Mouse (Mus musculus) fat pad, adult 2 months (tissue): ENCODE data around the gene Ebf1.

ENCODE experiments used
- DNase-seq: peaks from one replicate; pipeline ENCODE4 v3.0.0-alpha.2; 2011; ENCODE audit warnings: low read depth, low spot score; ENCODE audit errors: extremely low read depth

The Ebf1 gene

DNA sequence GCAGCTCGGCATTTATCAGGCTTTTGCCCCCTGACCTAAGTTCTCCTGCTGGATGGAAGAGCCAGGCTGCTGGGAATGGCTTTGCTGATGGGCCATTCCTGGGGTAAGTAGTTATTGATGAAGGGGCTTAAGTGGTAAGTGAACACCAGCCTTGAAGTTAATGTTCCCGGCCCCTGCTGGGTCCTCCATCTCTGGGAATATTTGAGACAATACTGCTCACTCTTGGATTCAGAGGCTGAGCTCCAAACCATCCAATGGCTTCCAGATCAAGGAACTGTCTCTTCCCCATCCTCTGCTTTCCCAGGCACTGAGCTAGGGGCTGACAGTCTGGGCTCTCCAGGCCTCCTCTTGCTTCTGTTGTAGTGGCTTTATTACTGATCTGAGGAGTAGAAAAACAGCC is 116.2 kb downstream of the Ebf1 start:
- no peak for DNase-seq

GRCm38 (mm10) chr11:44738046-44738445 is 120.9 kb downstream of the Ebf1 start:
- DNase-seq = no peak

DNA sequence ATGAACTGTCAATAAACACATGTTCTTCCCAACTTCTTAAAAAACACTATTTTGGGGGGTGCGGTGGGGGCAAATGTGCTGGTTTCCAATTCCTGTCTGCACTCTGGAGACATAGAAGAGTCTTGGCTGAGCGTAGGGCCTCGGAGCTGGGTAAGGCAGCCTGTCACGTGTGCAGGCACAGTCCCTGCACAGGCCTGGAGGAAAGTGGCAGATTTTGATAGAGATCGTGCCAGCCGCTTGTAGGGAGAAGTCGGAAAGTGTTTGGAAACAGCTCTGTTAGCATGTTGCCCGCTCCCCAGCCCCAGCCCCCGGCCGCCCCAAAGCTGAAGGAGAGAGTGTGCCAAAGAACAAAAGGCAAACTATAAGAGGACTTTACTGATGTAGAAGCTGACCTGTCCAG is 121.7 kb downstream of the Ebf1 start:
- DNase-seq = no peak

GRCm38 (mm10) chr11:44740278-44741041 is 123.3 kb downstream of the Ebf1 start:
- no peak for DNase-seq

DNA sequence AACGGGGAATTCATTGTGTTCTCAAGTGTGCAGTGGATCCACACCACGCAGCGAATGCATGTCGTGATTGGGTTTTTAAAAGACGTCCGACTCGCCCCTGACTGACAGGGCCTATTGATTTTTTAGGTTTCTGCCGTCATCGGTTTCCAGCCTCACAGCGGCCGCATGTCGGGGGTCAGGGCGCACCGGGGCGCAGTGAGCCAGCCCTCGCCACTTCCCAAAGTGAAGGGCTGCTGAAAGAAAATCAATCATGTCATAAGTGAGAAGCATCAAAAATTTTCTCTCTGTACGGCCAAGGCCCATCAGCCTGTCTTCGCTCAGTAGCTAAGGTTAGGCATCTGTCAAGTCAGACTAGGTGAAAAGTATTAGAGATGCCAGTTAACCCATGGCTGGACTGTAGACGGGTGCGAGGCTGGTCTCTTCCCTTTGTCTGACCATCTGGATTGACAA is 124.0 kb downstream of the Ebf1 start:
- no peak for DNase-seq

DNA sequence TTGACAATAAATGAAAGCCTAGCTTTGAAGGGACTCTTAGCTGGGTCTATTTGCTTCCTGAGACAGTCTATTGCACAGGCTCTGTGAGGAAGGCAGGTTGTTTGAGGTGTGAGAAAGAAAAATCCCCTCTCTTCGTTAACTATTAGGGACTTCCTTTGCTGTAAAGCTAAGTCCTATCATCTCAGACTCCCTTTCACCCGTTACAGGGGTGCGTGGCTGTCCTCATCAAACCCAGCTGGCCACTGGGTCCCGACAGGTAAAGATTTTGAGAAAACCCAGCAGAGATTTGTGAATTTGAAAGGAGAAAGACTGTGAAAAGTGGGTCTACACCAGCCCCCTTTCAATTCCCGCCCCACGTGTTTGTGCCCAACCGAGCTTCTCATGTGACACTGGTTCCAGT is 127.3 kb downstream of the Ebf1 start:
- no peak for DNase-seq

GRCm38 (mm10) chr11:44745946-44746345 is 128.8 kb downstream of the Ebf1 start:
- DNase-seq = no peak

- DNase-seq = no peak
Observed at GRCm38 (mm10) chr11:44746731-44747130, 129.6 kb downstream of the Ebf1 start.

DNA sequence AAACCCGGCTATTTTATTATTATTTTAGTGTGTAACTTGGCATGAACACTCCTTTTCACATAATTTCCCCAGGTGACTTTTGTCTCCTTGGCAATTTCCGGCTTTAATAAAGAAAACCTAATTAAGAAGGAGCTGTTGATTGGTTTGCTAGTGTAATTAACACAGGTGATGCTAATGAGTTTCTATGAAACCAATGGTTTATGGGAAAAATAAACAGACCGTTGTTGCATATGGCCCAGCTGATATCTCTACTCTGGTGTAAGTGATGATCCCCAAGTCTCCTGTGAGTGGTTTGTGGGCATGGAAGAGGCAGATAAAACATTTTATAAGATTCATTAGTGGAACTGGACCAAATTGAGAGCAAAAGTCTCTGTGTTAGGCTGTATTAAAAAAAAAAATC is 132.2 kb downstream of the Ebf1 start:
- no peak for DNase-seq

GRCm38 (mm10) chr11:44754336-44754735 is 137.2 kb downstream of the Ebf1 start:
- DNase-seq = no peak

DNA sequence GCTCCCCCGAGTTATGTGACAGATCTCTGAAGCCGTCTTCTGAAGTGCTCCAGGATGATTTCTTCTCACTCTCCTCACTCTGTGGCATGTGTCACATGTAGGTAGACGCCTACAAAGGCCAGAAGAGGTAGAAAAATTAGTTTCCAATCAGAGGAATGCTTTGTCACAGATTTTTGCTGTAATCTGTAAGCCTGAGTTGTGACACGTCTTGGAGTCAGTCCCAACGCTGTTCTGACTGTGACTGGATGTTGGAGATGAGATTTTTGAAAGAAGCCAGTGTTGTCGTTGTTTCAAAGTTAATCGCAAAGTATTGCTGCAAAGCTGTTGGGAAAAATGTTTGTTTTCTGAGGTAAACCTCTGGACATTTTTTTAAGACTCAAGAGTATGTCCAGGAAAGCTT is 139.2 kb downstream of the Ebf1 start:
- DNase-seq = no peak

- DNase-seq = no peak
Observed at GRCm38 (mm10) chr11:44758857-44759256, 141.7 kb downstream of the Ebf1 start.

- no peak for DNase-seq
Observed at GRCm38 (mm10) chr11:44761128-44761996, 144.2 kb downstream of the Ebf1 start.

DNA sequence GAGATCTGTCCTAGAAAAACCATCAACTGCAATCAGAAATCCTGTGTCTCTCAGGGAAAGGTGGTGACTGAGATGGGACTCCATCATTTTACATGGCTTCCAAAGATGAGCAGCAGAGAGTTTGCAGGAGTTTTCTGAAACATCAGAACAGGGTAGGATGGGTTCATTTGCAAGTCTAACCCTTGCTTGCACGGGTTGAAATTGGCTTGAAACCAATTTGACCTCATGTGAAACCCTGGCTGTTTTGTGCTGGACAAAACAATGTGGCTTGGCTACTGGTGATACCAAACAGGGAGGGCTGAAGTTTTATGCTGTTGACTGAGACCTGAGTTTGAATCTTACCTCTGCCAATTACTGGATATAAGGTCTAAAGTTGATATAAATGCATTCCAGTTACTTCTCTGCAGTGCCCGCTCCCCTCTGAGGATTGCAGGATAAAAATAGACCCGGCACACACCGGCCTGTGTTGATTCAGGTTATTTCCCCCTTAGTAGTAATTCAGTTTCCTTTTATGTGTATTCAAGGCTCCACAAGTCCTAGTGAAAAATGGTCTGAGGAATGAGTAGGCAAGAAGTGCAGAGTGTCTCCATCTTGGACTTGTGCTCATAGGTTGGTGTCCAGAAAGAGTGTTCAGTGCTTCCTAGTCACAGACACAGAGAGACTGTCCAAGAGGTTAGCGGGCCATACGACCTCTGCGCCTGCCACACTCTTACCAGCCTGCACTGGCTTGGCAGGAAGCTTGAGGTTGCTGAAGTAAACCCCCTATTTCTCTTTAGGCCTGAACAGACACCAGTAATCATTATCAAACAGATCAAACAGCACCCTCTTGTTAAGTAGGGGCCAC is 147.1 kb downstream of the Ebf1 start:
- no peak for DNase-seq

DNA sequence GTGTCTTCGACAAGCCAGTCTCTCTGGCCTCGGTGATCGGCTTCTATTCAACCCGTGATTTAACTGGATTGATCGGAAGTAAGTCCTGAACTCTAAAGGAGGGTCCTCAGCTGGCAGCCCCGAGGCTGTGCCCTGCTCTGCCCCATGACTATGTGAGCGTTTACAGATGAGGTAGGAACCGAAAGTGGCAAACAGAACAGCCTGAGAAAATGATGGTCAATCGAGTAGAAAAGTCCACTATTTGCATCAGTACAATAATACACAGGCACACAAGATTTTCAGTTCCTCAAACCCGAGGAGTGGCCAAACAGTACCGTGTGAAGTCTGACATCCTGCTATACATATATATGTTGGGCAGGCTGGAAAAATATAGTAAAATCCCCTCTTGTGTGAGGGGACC is 147.9 kb downstream of the Ebf1 start:
- no peak for DNase-seq

GRCm38 (mm10) chr11:44766246-44766645 is 149.1 kb downstream of the Ebf1 start:
- no peak for DNase-seq

- DNase-seq = no peak
Observed at GRCm38 (mm10) chr11:44767322-44767721, 150.2 kb downstream of the Ebf1 start.

- DNase-seq = no peak
Observed at GRCm38 (mm10) chr11:44768346-44768745, 151.2 kb downstream of the Ebf1 start.

GRCm38 (mm10) chr11:44770989-44771564 is 154.0 kb downstream of the Ebf1 start:
- DNase-seq = no peak

GRCm38 (mm10) chr11:44774411-44774810 is 157.3 kb downstream of the Ebf1 start:
- no peak for DNase-seq

- DNase-seq = no peak
Observed at GRCm38 (mm10) chr11:44775549-44775948, 158.4 kb downstream of the Ebf1 start.
